Comparison of ENCODE assay signal across 23 mouse cellular contexts in genomic region chr3:83784726-83785125, GRCm38 (mm10). TPM values are rescaled to one million over a fixed set of nuclear protein-coding genes. Genes with fewer than 3 reads are reported as not detected.
DNase-seq lines count a peak whose midpoint lies in the region; ATAC-seq and TF ChIP-seq lines count a peak whose summit lies in the region.
"Had no signal": no experiment of that assay in that cellular context is flagged by ENCODE, and none has a peak within 500 bp of the region (broad histone marks: within the 10 kb centered on the region; RNA-seq: fewer than 3 reads in every experiment).

No protein-coding gene starts in this region.

- 60% methylated on average over 3 of the region's 3 CpGs for WGBS in forebrain, embryonic 10.5 days
- WGBS in forebrain, embryonic 12.5 days = 65% methylated on average over 3 of the region's 3 CpGs
- 59% methylated on average over 3 of the region's 3 CpGs for WGBS in kidney, embryonic 16.5 days
- WGBS in embryonic facial prominence, embryonic 15.5 days = 51% methylated on average over 3 of the region's 3 CpGs
- 79% methylated on average over 3 of the region's 3 CpGs for WGBS in liver, postnatal 0 days (ENCODE audit: insufficient replicate concordance)

- no peak for TF ChIP-seq EP300 in liver, postnatal 0 days (IDR thresholded peaks at IDR 0.05; ENCODE audit: low read depth)

- no peak overlapping the region for H3K4me3 ChIP-seq in forebrain, embryonic 10.5 days
- H3K4me3 ChIP-seq in forebrain, embryonic 12.5 days (replicated peaks) = no peak overlapping the region
- no peak overlapping the region for H3K4me3 ChIP-seq in kidney, embryonic 16.5 days (ENCODE audit: low read length)
- H3K4me3 ChIP-seq in embryonic facial prominence, embryonic 15.5 days (replicated peaks) = no peak overlapping the region
- H3K4me3 ChIP-seq in liver, postnatal 0 days (ENCODE audit: low read depth, low read length) = no peak overlapping the region
- H3K4me3 ChIP-seq: heart, embryonic 13.5 days; limb, embryonic 15.5 days; neural tube, embryonic 15.5 days; stomach, embryonic 15.5 days had no signal

- peaks cover 8% of the 10 kb centered on the region; the same call in 1 of the 2 replicates for H3K9me3 ChIP-seq in forebrain, embryonic 10.5 days
- H3K9me3 ChIP-seq in forebrain, embryonic 12.5 days = no peaks in the 10 kb centered on the region
- no peaks in the 10 kb centered on the region for H3K9me3 ChIP-seq in kidney, embryonic 16.5 days (ENCODE audit: low read length)
- no peaks in the 10 kb centered on the region for H3K9me3 ChIP-seq in embryonic facial prominence, embryonic 15.5 days (replicated peaks)
- H3K9me3 ChIP-seq in liver, postnatal 0 days (ENCODE audit: low read length) = no peaks in the 10 kb centered on the region
- H3K9me3 ChIP-seq: heart, embryonic 13.5 days; limb, embryonic 15.5 days; neural tube, embryonic 15.5 days; stomach, embryonic 15.5 days had no signal

- DNase-seq in forebrain, embryonic 10.5 days (ENCODE audit: extremely low spot score, low spot score) = no peak
- no peak for DNase-seq in kidney, adult 11 months
- peak; percentile 58 for DNase-seq in embryo, embryonic 11 days
- no peak for DNase-seq in layer of hippocampus, adult 18-20 months (ENCODE audit: low spot score in 2 of 2)
- no peak for DNase-seq in liver, postnatal 0 days
- DNase-seq: adrenal gland, adult 8-10 months; cerebellum, adult 8-10 months; heart, postnatal 4 days; kidney, postnatal 36 days; layer of hippocampus, adult 9-11 months; lung, postnatal 4 days; thymus, adult 2 months had no signal

- peaks cover 22% of the 10 kb centered on the region for H3K27me3 ChIP-seq in forebrain, embryonic 10.5 days (ENCODE audit: poor library complexity, severe bottlenecking)
- H3K27me3 ChIP-seq in forebrain, embryonic 12.5 days = peaks cover 19% of the 10 kb centered on the region
- H3K27me3 ChIP-seq in kidney, embryonic 16.5 days (ENCODE audit: insufficient read depth, low read length) = peaks cover 4% of the 10 kb centered on the region; the same call in 1 of the 2 replicates
- H3K27me3 ChIP-seq in embryonic facial prominence, embryonic 15.5 days = no peaks in the 10 kb centered on the region
- peaks cover 15% of the 10 kb centered on the region for H3K27me3 ChIP-seq in liver, postnatal 0 days (ENCODE audit: insufficient read depth, low read length)
- H3K27me3 ChIP-seq: limb, embryonic 15.5 days; stomach, embryonic 15.5 days had no signal

- no peak for ATAC-seq in forebrain, embryonic 12.5 days (ENCODE audit: low FRiP score)
- ATAC-seq in kidney, embryonic 16.5 days (ENCODE audit: low FRiP score, low TSS enrichment) = peak; percentile 29; the same call in 1 of the 2 replicates
- no peak for ATAC-seq in embryonic facial prominence, embryonic 15.5 days (ENCODE audit: insufficient number of reproducible peaks, low FRiP score, low TSS enrichment, low read depth)
- ATAC-seq in liver, postnatal 0 days = no peak
- ATAC-seq: hindbrain, postnatal 0 days; intestine, postnatal 0 days had no signal

- H3K4me2 ChIP-seq in forebrain, embryonic 12.5 days = no peak overlapping the region
- no peak overlapping the region for H3K4me2 ChIP-seq in kidney, embryonic 16.5 days (replicated peaks; ENCODE audit: low read depth, low read length)
- 0 out of 2 replicates have a peak overlapping the region, but pooled peaks have one; percentile 33 for H3K4me2 ChIP-seq in embryonic facial prominence, embryonic 15.5 days (replicated peaks)
- H3K4me2 ChIP-seq in liver, postnatal 0 days (ENCODE audit: low read depth, low read length) = no peak overlapping the region
- H3K4me2 ChIP-seq: stomach, embryonic 15.5 days had no signal

- peaks cover 43% of the 10 kb centered on the region for H3K4me1 ChIP-seq in forebrain, embryonic 10.5 days
- H3K4me1 ChIP-seq in forebrain, embryonic 12.5 days = peaks cover 28% of the 10 kb centered on the region
- peaks cover 27% of the 10 kb centered on the region for H3K4me1 ChIP-seq in kidney, embryonic 16.5 days (ENCODE audit: insufficient read depth, low read length)
- H3K4me1 ChIP-seq in embryonic facial prominence, embryonic 15.5 days = peaks cover 28% of the 10 kb centered on the region
- peaks cover 4% of the 10 kb centered on the region; the same call in 1 of the 2 replicates for H3K4me1 ChIP-seq in liver, postnatal 0 days (ENCODE audit: insufficient read depth)

- TF ChIP-seq CTCF in liver, postnatal 0 days (IDR thresholded peaks at IDR 0.05; ENCODE audit: low read depth) = no peak

- H3K9ac ChIP-seq in forebrain, embryonic 12.5 days = no peak overlapping the region
- no peak overlapping the region for H3K9ac ChIP-seq in kidney, embryonic 16.5 days (replicated peaks; ENCODE audit: low read length)
- no peak overlapping the region for H3K9ac ChIP-seq in embryonic facial prominence, embryonic 15.5 days
- H3K9ac ChIP-seq in liver, postnatal 0 days (replicated peaks) = no peak overlapping the region
- H3K9ac ChIP-seq: limb, embryonic 15.5 days; neural tube, embryonic 15.5 days; stomach, embryonic 15.5 days had no signal

- H3K27ac ChIP-seq in forebrain, embryonic 10.5 days = peak overlapping the region; percentile 71
- no peak overlapping the region for H3K27ac ChIP-seq in forebrain, embryonic 12.5 days
- no peak overlapping the region for H3K27ac ChIP-seq in kidney, embryonic 16.5 days (ENCODE audit: low read length)
- peak overlapping the region; percentile 60; the same call in 1 of the 2 replicates for H3K27ac ChIP-seq in embryonic facial prominence, embryonic 15.5 days (replicated peaks)
- H3K27ac ChIP-seq in liver, postnatal 0 days (ENCODE audit: low read depth) = no peak overlapping the region
- H3K27ac ChIP-seq: hindbrain, postnatal 0 days had no signal

- peaks cover 3% of the 10 kb centered on the region; the same call in 1 of the 2 replicates for H3K36me3 ChIP-seq in forebrain, embryonic 10.5 days (replicated peaks)
- H3K36me3 ChIP-seq in forebrain, embryonic 12.5 days (replicated peaks) = no peaks in the 10 kb centered on the region
- H3K36me3 ChIP-seq in kidney, embryonic 16.5 days (ENCODE audit: insufficient read depth, low read length) = no peaks in the 10 kb centered on the region
- no peaks in the 10 kb centered on the region for H3K36me3 ChIP-seq in embryonic facial prominence, embryonic 15.5 days
- no peaks in the 10 kb centered on the region for H3K36me3 ChIP-seq in liver, postnatal 0 days (replicated peaks; ENCODE audit: insufficient read depth, low read length)
- H3K36me3 ChIP-seq: heart, embryonic 13.5 days; limb, embryonic 15.5 days; neural tube, embryonic 15.5 days; stomach, embryonic 15.5 days had no signal

RNA-seq across cellular contexts. Expression of gene Sfrp2, which starts 18.6 kb away (rescaled TPM):
- 121 and 132 TPM in 2 replicates for polyA plus RNA-seq in forebrain, embryonic 10.5 days (2016; fragmentation: Nextera tagmentation; extraction: Ambion mirVana)
- 84.3 and 105 TPM in 2 replicates for polyA plus RNA-seq in forebrain, embryonic 12.5 days (2016; fragmentation: Nextera tagmentation; extraction: Ambion mirVana)
- polyA plus RNA-seq in kidney, embryonic 16.5 days (2015; fragmentation: Nextera tagmentation; extraction: Ambion mirVana) = 166 and 172 TPM in 2 replicates
- polyA plus RNA-seq in embryonic facial prominence, embryonic 15.5 days (2015; fragmentation: Nextera tagmentation; extraction: Ambion mirVana) = 594 and 676 TPM in 2 replicates
- 1 to 10 TPM; 1.7 to 2.3 TPM for total RNA-seq in layer of hippocampus, adult 18-20 months (2021)
- 1.0 and 1.6 TPM in 2 replicates for polyA plus RNA-seq in liver, postnatal 0 days (2015; fragmentation: Nextera tagmentation; extraction: Ambion mirVana)
- total RNA-seq: common myeloid progenitor, adult 5-6 weeks; granulocyte monocyte progenitor cell, adult 5-6 weeks had no signal

RNA-seq across cellular contexts. Expression of gene Tlr2, which starts 56.8 kb away (rescaled TPM):
- 1.0 and 1.2 TPM in 2 replicates for polyA plus RNA-seq in forebrain, embryonic 10.5 days (2016; fragmentation: Nextera tagmentation; extraction: Ambion mirVana)
- 0.60 and 0.88 TPM in 2 replicates for polyA plus RNA-seq in forebrain, embryonic 12.5 days (2016; fragmentation: Nextera tagmentation; extraction: Ambion mirVana)
- 3.2 and 3.5 TPM in 2 replicates for polyA plus RNA-seq in kidney, embryonic 16.5 days (2015; fragmentation: Nextera tagmentation; extraction: Ambion mirVana)
- polyA plus RNA-seq in embryonic facial prominence, embryonic 15.5 days (2015; fragmentation: Nextera tagmentation; extraction: Ambion mirVana) = 6.3 and 6.5 TPM in 2 replicates
- total RNA-seq in layer of hippocampus, adult 18-20 months (2021) = under 1 TPM; 0.38 to 0.50 TPM
- 2.1 and 2.5 TPM in 2 replicates for polyA plus RNA-seq in liver, postnatal 0 days (2015; fragmentation: Nextera tagmentation; extraction: Ambion mirVana)

Comparison
In these comparisons a context has a peak if more than half of its experiments do, and no peak if none do; other contexts are left out.
1. H3K27ac ChIP-seq: peak in forebrain, embryonic 10.5 days (single experiment) and embryonic facial prominence, embryonic 15.5 days (single experiment); none in forebrain, embryonic 12.5 days (single experiment), kidney, embryonic 16.5 days (single experiment) and liver, postnatal 0 days (single experiment).
2. RNA of gene Sfrp2, which starts 18.6 kb away (polyA plus RNA-seq): 594 to 676 TPM in embryonic facial prominence, embryonic 15.5 days, 166 to 172 TPM in kidney, embryonic 16.5 days, 121 to 132 TPM in forebrain, embryonic 10.5 days and 84.3 to 105 TPM in forebrain, embryonic 12.5 days; 1.0 to 1.6 TPM in liver, postnatal 0 days; every median in the first group is over 10 times any median in the second.